Mouse (Mus musculus): Measurements from ENCODE around the gene Tgfbr2.

- no peak for TF ChIP-seq CTCF (IDR thresholded peaks at IDR 0.05; ENCODE audit: borderline replicate concordance, insufficient read depth, low read depth, low read length)
- TF ChIP-seq POLR2A (IDR thresholded peaks at IDR 0.05; ENCODE audit: borderline replicate concordance, insufficient read depth, low read length): no peak
Observed at GRCm38 (mm10) chr9:116175488-116176115, 442 bp upstream of the Tgfbr2 start.

Measured in cerebellum, adult 2 months (tissue).